Mouse (Mus musculus) liver, adult 10 weeks (tissue): ENCODE results near the gene Gm5935. TPM values are rescaled to one million over a fixed set of nuclear protein-coding genes. Genes with fewer than 3 reads are reported as not detected.

Experiments
- polyA plus RNA-seq: library from polyadenylated mRNA; stranded (reverse); fragments of 350-450 nt; fragmentation: Illumina TruSeq; extraction: RNeasy Lipid Tissue Mini Kit (QIAGEN cat#74804); gene quantifications from one replicate; pipeline ENCODE4 v1.2.3, GENCODE M21; 2014; ENCODE audit warnings: low read depth, low replicate concordance

Gm5935 gene
- polyA plus RNA-seq = not detected

DNA sequence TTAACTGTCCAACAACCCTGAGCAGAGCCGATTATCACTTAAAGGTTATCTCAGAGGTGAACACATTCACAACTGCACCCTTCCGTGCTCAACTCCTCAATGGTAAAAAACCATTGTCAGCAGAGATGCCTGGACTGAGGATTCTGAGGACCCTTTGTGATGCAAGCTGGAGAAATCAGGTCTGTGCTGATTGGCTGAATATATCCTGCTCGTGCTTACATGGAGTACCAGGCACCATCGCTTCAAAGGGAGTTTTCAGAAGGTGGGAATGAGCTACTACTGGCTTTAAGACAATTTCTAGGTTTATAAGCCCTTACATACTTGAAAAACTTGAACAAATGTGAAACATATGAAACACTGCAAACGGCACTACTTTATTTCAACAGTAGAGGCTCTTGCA lies at the start of gene Gm5935:
Gene Gm5935 (minus strand): TSS at position 101 of the 400 bp plus-strand sequence.

Other genes with a start within 250 kb of the Gm5935 start
- not detected for gene Gm4297, start 200.3 kb downstream of the Gm5935 start, polyA plus RNA-seq